ENCODE assay signal across 16 mouse cellular contexts in the genomic region with DNA sequence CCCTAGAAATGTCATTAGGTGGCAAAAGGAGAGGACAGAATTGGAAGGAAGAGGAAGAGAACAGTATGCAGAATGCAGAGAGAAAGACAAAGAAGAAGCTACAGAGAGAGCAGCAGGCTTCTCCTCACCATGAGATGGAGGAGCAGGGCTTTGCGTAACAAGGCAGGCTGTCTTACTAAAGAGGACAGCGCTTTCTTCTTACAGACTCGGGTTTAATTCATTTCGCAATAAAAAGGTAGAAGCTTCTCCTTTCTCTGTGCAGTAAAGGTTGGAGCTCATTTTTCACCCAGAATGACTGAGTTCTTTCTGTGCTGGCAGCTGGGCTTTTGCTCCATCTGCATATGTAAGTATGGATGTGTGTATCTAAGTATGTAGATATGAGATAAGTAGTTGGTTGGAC.
"Had no signal": no experiment of that assay in that cellular context is flagged by ENCODE, and none has a peak within 500 bp of the region (broad histone marks: within the 10 kb centered on the region; RNA-seq: fewer than 3 reads in every experiment).

No protein-coding gene starts in this region.

- H3K9me3 ChIP-seq: limb, embryonic 10.5 days; limb, embryonic 13.5 days; liver, embryonic 13.5 days; lung, embryonic 15.5 days; midbrain, embryonic 13.5 days had no signal

- H3K4me3 ChIP-seq: limb, embryonic 10.5 days; limb, embryonic 13.5 days; liver, embryonic 13.5 days; lung, embryonic 15.5 days; midbrain, embryonic 13.5 days had no signal

- ATAC-seq: intestine, embryonic 16.5 days; midbrain, embryonic 13.5 days; midbrain, embryonic 16.5 days had no signal

- H3K4me2 ChIP-seq: limb, embryonic 13.5 days; liver, embryonic 13.5 days; lung, embryonic 15.5 days; midbrain, embryonic 13.5 days had no signal

- H3K27ac ChIP-seq: limb, embryonic 10.5 days; limb, embryonic 13.5 days; liver, embryonic 13.5 days; lung, embryonic 15.5 days; midbrain, embryonic 13.5 days; stomach, postnatal 0 days had no signal

- H3K9ac ChIP-seq: limb, embryonic 13.5 days; liver, embryonic 13.5 days; lung, embryonic 15.5 days; midbrain, embryonic 13.5 days had no signal

- DNase-seq: kidney, adult 18-20 months; kidney, adult 9 months; kidney, postnatal 14 days; kidney, postnatal 4 days; liver; liver, embryonic 13.5 days; thymus, adult 2 months; thymus, postnatal 14 days; thymus, postnatal 4 days had no signal

- H3K4me1 ChIP-seq: limb, embryonic 10.5 days; limb, embryonic 13.5 days; lung, embryonic 15.5 days; midbrain, embryonic 13.5 days had no signal

- H3K27me3 ChIP-seq: limb, embryonic 13.5 days; liver, embryonic 13.5 days; lung, embryonic 15.5 days; midbrain, embryonic 13.5 days had no signal
